Mouse (Mus musculus) embryonic facial prominence, embryonic 15.5 days (tissue): Measurements from ENCODE around the gene Ccdc13. TPM values are rescaled to one million over a fixed set of nuclear protein-coding genes. Genes with fewer than 3 reads are reported as not detected.

Experiments
- ATAC-seq: fragments of 200-750 bp; cut with Nextera tagmentation; 2 replicates; pipeline ENCODE4 v1.8.0; 2017; ENCODE audit warnings: low read depth, moderate TSS enrichment; ENCODE audit not compliant: insufficient number of reproducible peaks, low FRiP score, low TSS enrichment
- H3K27ac ChIP-seq: fragments of 300-500 bp; sonication (generic); replicated peaks from 2 replicates; pipeline ENCODE4 v1.5.1; 2015; ENCODE audit warnings: mild to moderate bottlenecking, inconsistent platforms
- H3K27me3 ChIP-seq: fragments of 300-500 bp; sonication (generic); 2 replicates; pipeline ENCODE4 v1.6.1; 2015; ENCODE audit warnings: inconsistent platforms
- H3K36me3 ChIP-seq: fragments of 300-500 bp; sonication (generic); 2 replicates; pipeline ENCODE4 v1.6.1; 2015; ENCODE audit warnings: mild to moderate bottlenecking, inconsistent platforms
- H3K4me1 ChIP-seq: fragments of 300-500 bp; sonication (generic); 2 replicates; pipeline ENCODE4 v1.6.1; 2015; ENCODE audit warnings: inconsistent platforms
- H3K4me2 ChIP-seq: fragments of 300-500 bp; sonication (generic); replicated peaks from 2 replicates; pipeline ENCODE4 v1.6.1; 2015; ENCODE audit warnings: mild to moderate bottlenecking, inconsistent platforms
- H3K4me3 ChIP-seq: fragments of 300-500 bp; sonication (generic); replicated peaks from 2 replicates; pipeline ENCODE4 v1.5.1; 2015; ENCODE audit warnings: mild to moderate bottlenecking, inconsistent platforms
- H3K9ac ChIP-seq: fragments of 300-500 bp; sonication (generic); 2 replicates; pipeline ENCODE4 v1.6.1; 2015; ENCODE audit warnings: inconsistent platforms
- H3K9me3 ChIP-seq: fragments of 300-500 bp; sonication (generic); replicated peaks from 2 replicates; pipeline ENCODE4 v1.6.1; 2016; ENCODE audit warnings: inconsistent platforms
- WGBS: fragments of 180-500 bp; shearing (Covaris S2); methylation state at CpG from one replicate; pipeline ENCODE4 v1.1.7; 2015; 5-methylcytosine and 5-hydroxymethylcytosine counted together
- polyA plus RNA-seq: library from polyadenylated mRNA; unstranded; fragments of >200 nt; fragmentation: Nextera tagmentation; extraction: Ambion mirVana; gene quantifications from 2 replicates; pipeline ENCODE4 v1.2.1, GENCODE M21; 2015

Gene Ccdc13
- polyA plus RNA-seq, 1 experiment from 2014 or later, result 3.1 TPM

- Histone ChIP-seq H3K36me3 (peaks cover 42% of the 10 kb centered on the region), H3K9me3 (no peaks in the 10 kb centered on the region), H3K4me3 (peak within 1 kb of the TSS; percentile 74), H3K4me1 (peaks cover 55% of the 10 kb centered on the region), H3K27me3 (no peaks in the 10 kb centered on the region), H3K9ac (peak within 1 kb of the TSS; percentile 67), H3K4me2 (peak within 1 kb of the TSS; percentile 85), H3K27ac (peak within 1 kb of the TSS; percentile 92)
- WGBS, result under 1% methylated on average over 89 of the region's 97 CpGs
- peak; percentile 75 for ATAC-seq
These were observed 79.9 kb downstream of the Ccdc13 start, which contains the start of gene Zfp651 for GRCm38 (mm10) chr9:121759091-121760081. Zfp651 (plus strand) TSS chr9:121759330.

- Histone ChIP-seq H3K27me3 (no peaks in the 10 kb centered on the region), H3K27ac (peak overlapping the region; percentile 92), H3K4me3 (peak overlapping the region; percentile 74), H3K4me1 (peaks cover 48% of the 10 kb centered on the region), H3K4me2 (peak overlapping the region; percentile 85), H3K36me3 (peaks cover 36% of the 10 kb centered on the region), H3K9me3 (no peaks in the 10 kb centered on the region), H3K9ac (peak overlapping the region; percentile 67)
- ATAC-seq, result peak; percentile 69
- 27% methylated on average over 10 of the region's 10 CpGs for WGBS
These were observed 81.1 kb downstream of the Ccdc13 start for GRCm38 (mm10) chr9:121757835-121758814.

DNA sequence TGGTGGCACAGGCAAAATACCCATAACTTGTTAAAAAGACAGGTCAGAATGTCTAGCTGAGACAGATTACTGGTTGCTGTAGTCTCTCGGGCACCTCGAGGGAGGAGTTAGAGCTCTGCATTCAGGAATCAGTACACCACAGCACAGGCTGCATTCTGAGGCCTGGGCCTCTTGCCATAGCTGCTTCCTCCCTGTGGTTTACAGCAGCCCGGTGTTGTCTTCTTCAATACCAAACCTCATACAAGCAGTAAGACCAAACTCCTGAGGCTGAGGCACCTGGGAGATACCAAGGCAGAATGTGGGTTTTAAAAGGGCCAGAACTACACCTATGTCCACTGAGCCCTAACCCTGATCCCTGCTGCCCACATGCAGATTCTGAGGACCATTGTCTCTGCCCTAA is 81.8 kb downstream of the Ccdc13 start:
- Histone ChIP-seq H3K9ac (no peak overlapping the region), H3K36me3 (peaks cover 35% of the 10 kb centered on the region), H3K27me3 (no peaks in the 10 kb centered on the region), H3K27ac (peak overlapping the region; percentile 92), H3K4me1 (peaks cover 48% of the 10 kb centered on the region), H3K9me3 (no peaks in the 10 kb centered on the region), H3K4me3 (peak overlapping the region; percentile 74; the same call in 1 of the 2 replicates), H3K4me2 (peak overlapping the region; percentile 85)
- no peak for ATAC-seq
- 27% methylated on average over 3 of the region's 3 CpGs for WGBS

DNA sequence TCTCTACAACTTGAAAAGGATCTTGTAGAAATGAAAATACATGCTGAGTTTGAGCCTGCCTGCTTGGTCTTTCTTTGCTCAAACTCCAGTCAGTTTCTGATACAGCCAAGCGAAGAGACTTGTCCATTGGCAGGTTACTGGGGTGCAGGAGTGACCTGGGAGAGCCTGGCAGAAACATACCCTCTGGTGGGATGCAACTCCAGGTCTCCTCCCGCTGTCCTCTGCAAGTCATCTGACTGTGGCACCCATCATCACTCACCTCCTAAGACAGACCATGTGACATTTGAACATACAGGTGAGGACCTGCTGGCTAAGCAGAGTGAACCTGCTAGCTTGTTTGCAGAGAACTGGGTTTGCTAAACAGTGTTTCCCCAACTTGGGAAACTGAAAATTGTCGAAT is 82.5 kb downstream of the Ccdc13 start:
- no peaks in the 10 kb centered on the region for H3K27me3 ChIP-seq
- no peak overlapping the region for H3K4me2 ChIP-seq
- H3K4me3 ChIP-seq, result no peak overlapping the region
- WGBS, result 84% methylated on average over 3 of the region's 3 CpGs
- no peak overlapping the region for H3K9ac ChIP-seq
- H3K4me1 ChIP-seq, result peaks cover 42% of the 10 kb centered on the region
- no peaks in the 10 kb centered on the region for H3K9me3 ChIP-seq
- peaks cover 38% of the 10 kb centered on the region for H3K36me3 ChIP-seq
- ATAC-seq, result no peak
- H3K27ac ChIP-seq, result peak overlapping the region; percentile 92

DNA sequence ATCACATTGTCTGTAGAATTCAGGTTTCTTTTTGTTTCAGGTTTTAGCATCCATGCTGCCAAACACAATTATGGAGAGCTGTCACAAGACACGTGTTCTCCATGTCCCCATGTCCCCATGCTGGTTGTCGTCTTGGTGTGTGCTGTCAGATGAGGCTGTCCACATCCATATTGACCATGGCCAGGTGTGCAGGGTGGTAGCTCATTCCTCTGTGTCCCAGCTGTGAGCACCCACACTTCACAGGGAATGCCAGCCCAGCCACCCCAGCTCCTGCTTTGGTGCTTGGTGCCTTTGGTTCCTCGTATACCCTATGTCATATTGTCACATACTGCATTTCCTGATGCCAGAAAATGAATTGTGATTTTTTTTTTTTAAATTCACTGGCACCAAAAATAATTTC is 84.6 kb downstream of the Ccdc13 start:
- Histone ChIP-seq H3K9me3 (no peaks in the 10 kb centered on the region), H3K4me2 (no peak overlapping the region), H3K27ac (no peak overlapping the region), H3K4me3 (no peak overlapping the region), H3K27me3 (no peaks in the 10 kb centered on the region), H3K4me1 (peaks cover 27% of the 10 kb centered on the region), H3K36me3 (peaks cover 60% of the 10 kb centered on the region), H3K9ac (no peak overlapping the region)
- ATAC-seq, result no peak
- WGBS, result 82% methylated on average over 3 of the region's 3 CpGs

- Histone ChIP-seq H3K4me3 (no peak overlapping the region), H3K4me2 (no peak overlapping the region), H3K9ac (no peak overlapping the region), H3K36me3 (peaks cover 78% of the 10 kb centered on the region), H3K4me1 (peaks cover 12% of the 10 kb centered on the region), H3K27me3 (no peaks in the 10 kb centered on the region), H3K9me3 (no peaks in the 10 kb centered on the region), H3K27ac (no peak overlapping the region)
- 95% methylated on average over 9 of the region's 9 CpGs for WGBS
- ATAC-seq, result no peak
These were observed 86.5 kb downstream of the Ccdc13 start for GRCm38 (mm10) chr9:121752774-121753173.

Other genes starting within 250 kb of the Ccdc13 start
- gene Lyzl4, start 197.4 kb downstream of the Ccdc13 start, polyA plus RNA-seq, result 0.74 and 1.0 TPM in 2 replicates
- 0.63 and 0.66 TPM in 2 replicates for gene Vipr1, start 196.7 kb downstream of the Ccdc13 start, polyA plus RNA-seq
- 14.4 and 15.3 TPM in 2 replicates for gene Sec22c, start 134.0 kb downstream of the Ccdc13 start, polyA plus RNA-seq
- 111 and 116 TPM in 2 replicates for gene Ss18l2, start 129.1 kb downstream of the Ccdc13 start, polyA plus RNA-seq
- gene Nktr, start 120.3 kb downstream of the Ccdc13 start, polyA plus RNA-seq, result 66.5 and 71.5 TPM in 2 replicates
- gene Zfp651, start 80.1 kb downstream of the Ccdc13 start, polyA plus RNA-seq, result 34.0 and 35.4 TPM in 2 replicates
- 16.7 and 23.2 TPM in 2 replicates for gene Klhl40, start 61.9 kb downstream of the Ccdc13 start, polyA plus RNA-seq
- gene Hhatl, start 47.0 kb downstream of the Ccdc13 start, polyA plus RNA-seq, result 1.2 and 2.5 TPM in 2 replicates
- 212 and 224 TPM in 2 replicates for gene Higd1a, start 18.9 kb upstream of the Ccdc13 start, polyA plus RNA-seq
- gene Ackr2, start 58.9 kb upstream of the Ccdc13 start, polyA plus RNA-seq, result 0.42 and 0.67 TPM in 2 replicates
- gene Cyp8b1, start 76.8 kb upstream of the Ccdc13 start, polyA plus RNA-seq, result not detected in 2 replicates
- gene Fam198a, start 111.5 kb upstream of the Ccdc13 start, polyA plus RNA-seq, result 4.1 and 4.7 TPM in 2 replicates
- gene Pomgnt2, start 157.6 kb upstream of the Ccdc13 start, polyA plus RNA-seq, result 18.4 and 21.2 TPM in 2 replicates